Mouse (Mus musculus) stomach, postnatal 0 days (tissue): Measurements from ENCODE around the gene Btaf1. TPM values are rescaled to one million over a fixed set of nuclear protein-coding genes. Genes with fewer than 3 reads are reported as not detected.

Experiments used
- ATAC-seq: fragments of 200-750 bp; cut with Nextera tagmentation; 2 replicates; pipeline ENCODE4 v1.8.0; 2017; ENCODE audit not compliant: low FRiP score, low TSS enrichment
- DNase-seq: peaks from one replicate; pipeline ENCODE4 v3.0.0-alpha.2; 2016; ENCODE audit warnings: low spot score
- H3K27ac ChIP-seq: fragments of 300-500 bp; sonication (generic); replicated peaks from 2 replicates; pipeline ENCODE4 v1.5.1; 2014; ENCODE audit warnings: mild to moderate bottlenecking, control low read depth
- H3K27me3 ChIP-seq: fragments of 300-500 bp; sonication (generic); 2 replicates; pipeline ENCODE4 v1.6.1; 2014; ENCODE audit warnings: low read length; ENCODE audit not compliant: control insufficient read depth, insufficient read depth
- H3K36me3 ChIP-seq: fragments of 300-500 bp; sonication (generic); 2 replicates; pipeline ENCODE4 v1.6.1; 2014; ENCODE audit warnings: low read length, mixed read lengths; ENCODE audit not compliant: control insufficient read depth, insufficient read depth
- H3K4me1 ChIP-seq: fragments of 300-500 bp; sonication (generic); replicated peaks from 2 replicates; pipeline ENCODE4 v1.6.1; 2014; ENCODE audit warnings: antibody characterized with exemption; ENCODE audit not compliant: control insufficient read depth, insufficient read depth
- H3K4me2 ChIP-seq: fragments of 300-500 bp; sonication (generic); replicated peaks from 2 replicates; pipeline ENCODE4 v1.6.1; 2014; ENCODE audit warnings: low read depth, mild to moderate bottlenecking, control low read depth, moderate library complexity
- H3K4me3 ChIP-seq: fragments of 300-500 bp; sonication (generic); 2 replicates; pipeline ENCODE4 v1.5.1; 2014; ENCODE audit warnings: low read depth, low read length, control low read depth
- H3K9ac ChIP-seq: fragments of 300-500 bp; sonication (generic); 2 replicates; pipeline ENCODE4 v1.6.1; 2014; ENCODE audit warnings: mild to moderate bottlenecking, low read length, control low read depth, mixed read lengths
- H3K9me3 ChIP-seq: fragments of 300-500 bp; sonication (generic); 2 replicates; pipeline ENCODE4 v1.6.1; 2016; ENCODE audit warnings: low read length; ENCODE audit not compliant: control insufficient read depth
- CTCF ChIP-seq: IDR thresholded peaks from 2 replicates; pipeline ENCODE4 v1.5.1; 2016; ENCODE audit warnings: antibody characterized with exemption, low read depth, mild to moderate bottlenecking, moderate library complexity
- EP300 ChIP-seq: optimal IDR thresholded peaks from 2 replicates; pipeline ENCODE3; 2016; ENCODE audit warnings: antibody characterized with exemption
- WGBS: fragments of 180-500 bp; shearing (Covaris S2); extraction: QIAGEN DNeasy Blood & Tissue Kit; methylation state at CpG from one replicate; pipeline ENCODE4 v1.1.7; 2014; 5-methylcytosine and 5-hydroxymethylcytosine counted together
- polyA plus RNA-seq: library from polyadenylated mRNA; unstranded; fragments of >200 nt; fragmentation: Nextera tagmentation; extraction: Ambion mirVana; gene quantifications from 2 replicates; pipeline ENCODE4 v1.2.1, GENCODE M21; 2015

Gene Btaf1
- polyA plus RNA-seq, 1 experiment from 2014 or later: 2.8 TPM

DNA sequence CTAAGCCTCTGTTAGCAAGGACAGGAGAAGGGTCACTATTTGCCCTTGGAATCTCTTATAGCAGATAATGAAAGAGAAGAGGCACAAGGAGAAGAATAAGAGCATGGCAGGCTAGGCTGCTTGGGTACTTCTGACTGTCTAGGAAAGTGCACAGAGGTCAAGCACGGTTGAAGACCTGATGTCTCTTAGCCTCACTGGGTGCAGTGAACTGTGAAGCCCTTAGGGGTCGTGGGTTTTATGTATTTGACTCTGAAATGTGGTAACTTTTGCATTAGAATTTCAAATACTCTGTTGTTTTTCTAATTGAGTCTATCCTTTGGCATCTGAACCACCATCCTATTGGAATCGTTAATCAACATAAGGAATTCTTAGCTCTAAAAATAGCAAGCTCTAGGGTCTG, 38.2 kb upstream of the Btaf1 start:
- Histone ChIP-seq H3K27ac (no peak overlapping the region), H3K4me2 (no peak overlapping the region), H3K36me3 (peaks cover 29% of the 10 kb centered on the region), H3K9ac (no peak overlapping the region), H3K4me1 (no peaks in the 10 kb centered on the region), H3K27me3 (no peaks in the 10 kb centered on the region), H3K9me3 (no peaks in the 10 kb centered on the region), H3K4me3 (no peak overlapping the region)
- TF ChIP-seq CTCF (no peak), EP300 (no peak)
- WGBS: 87% methylated on average over 3 of the region's 3 CpGs
- DNase-seq (no peak), ATAC-seq (no peak)

DNA sequence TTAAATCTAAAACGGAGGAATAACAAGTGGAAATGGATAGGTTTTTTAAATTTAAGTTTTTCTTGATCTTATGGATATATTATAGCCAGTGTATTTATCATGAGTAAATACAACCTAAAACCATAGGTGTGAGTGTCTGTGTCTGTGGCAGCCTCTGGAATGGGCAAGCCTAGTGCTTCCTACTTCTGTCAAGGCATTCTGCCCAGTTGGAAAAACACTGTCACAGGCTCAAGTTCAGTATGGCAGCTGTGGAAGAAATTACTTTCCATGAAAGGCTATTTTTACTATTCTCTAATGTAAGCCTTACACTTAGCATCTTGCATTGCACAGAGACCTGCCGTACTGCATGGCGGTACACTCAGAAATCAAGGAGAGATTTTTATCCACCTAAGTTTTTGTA, 34.1 kb upstream of the Btaf1 start:
- H3K27me3 ChIP-seq: no peaks in the 10 kb centered on the region
- no peaks in the 10 kb centered on the region for H3K4me1 ChIP-seq
- H3K36me3 ChIP-seq: peaks cover 16% of the 10 kb centered on the region
- ATAC-seq: no peak
- 93% methylated on average over 3 of the region's 3 CpGs for WGBS
- DNase-seq: no peak
- H3K9me3 ChIP-seq: no peaks in the 10 kb centered on the region
- H3K9ac ChIP-seq: no peak overlapping the region
- no peak for TF ChIP-seq CTCF
- no peak for TF ChIP-seq EP300
- no peak overlapping the region for H3K4me2 ChIP-seq
- H3K4me3 ChIP-seq: no peak overlapping the region
- H3K27ac ChIP-seq: no peak overlapping the region

DNA sequence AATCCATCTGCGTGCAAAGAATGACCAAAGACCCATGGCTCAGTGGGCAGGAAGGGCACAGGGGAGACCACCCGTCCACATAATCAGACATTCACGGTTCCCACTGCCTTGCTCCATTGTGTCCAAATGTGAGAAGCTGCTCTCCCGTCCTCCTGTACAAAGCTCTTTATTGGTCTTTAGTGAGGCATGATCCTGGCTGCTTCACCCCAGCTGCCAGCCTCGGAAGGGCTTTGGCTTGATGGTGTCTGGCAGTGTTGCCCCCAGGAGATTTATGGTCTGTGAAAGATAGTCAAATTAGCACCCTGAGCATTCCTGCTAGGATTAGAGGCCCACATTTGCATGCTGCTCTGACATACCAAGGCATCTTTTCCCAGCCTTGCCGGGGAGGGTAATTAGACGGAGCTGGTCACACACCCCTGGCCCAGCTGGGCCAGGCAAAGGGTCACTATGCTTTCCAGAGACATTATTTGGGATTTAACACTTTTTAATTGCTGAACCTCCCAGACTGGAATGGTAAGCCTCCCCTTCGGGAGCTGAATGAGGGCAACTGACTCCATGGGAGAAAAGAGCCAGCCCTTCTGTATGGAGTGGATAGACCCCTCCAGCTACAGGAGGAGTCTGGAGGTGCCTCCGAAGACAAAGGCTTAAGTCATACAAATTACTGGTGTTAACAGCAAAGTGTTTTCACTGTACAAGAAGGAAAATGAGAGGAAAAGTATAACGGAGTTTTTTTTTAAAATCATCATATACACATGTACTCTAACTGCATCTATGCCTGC, 28.9 kb upstream of the Btaf1 start:
- DNase-seq (no peak), ATAC-seq (no peak)
- Histone ChIP-seq H3K4me3 (no peak overlapping the region), H3K4me1 (no peaks in the 10 kb centered on the region), H3K27ac (no peak overlapping the region), H3K36me3 (peaks cover 5% of the 10 kb centered on the region), H3K9me3 (no peaks in the 10 kb centered on the region), H3K9ac (no peak overlapping the region), H3K4me2 (no peak overlapping the region), H3K27me3 (no peaks in the 10 kb centered on the region)
- 30% methylated on average over 10 of the region's 10 CpGs for WGBS
- TF ChIP-seq EP300: no peak
- TF ChIP-seq CTCF: no peak

DNA sequence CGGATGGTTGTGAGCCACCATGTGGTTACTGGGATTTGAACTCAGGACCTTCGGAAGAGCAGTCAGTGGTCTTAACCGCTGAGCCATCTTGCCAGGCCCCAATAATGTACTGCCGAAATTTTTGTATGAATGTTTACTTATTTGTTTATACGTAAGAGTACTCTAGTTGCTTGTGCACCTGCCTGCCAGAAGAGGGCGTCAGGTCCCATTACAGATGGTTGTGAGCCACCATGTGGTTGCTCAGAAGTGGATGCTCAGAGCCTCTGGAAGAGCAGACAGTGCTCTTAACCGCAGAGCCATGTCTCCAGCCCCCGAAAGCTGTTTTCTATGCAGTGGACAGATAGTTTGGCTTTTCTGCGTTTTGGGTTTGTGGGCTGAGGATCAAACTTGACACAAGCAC, 28.1 kb upstream of the Btaf1 start:
- H3K4me2 ChIP-seq: no peak overlapping the region
- no peak overlapping the region for H3K9ac ChIP-seq
- H3K27ac ChIP-seq: no peak overlapping the region
- H3K4me3 ChIP-seq: no peak overlapping the region
- no peaks in the 10 kb centered on the region for H3K27me3 ChIP-seq
- DNase-seq: peak; percentile 36
- WGBS: 51% methylated on average over 9 of the region's 9 CpGs
- H3K4me1 ChIP-seq: no peaks in the 10 kb centered on the region
- no peaks in the 10 kb centered on the region for H3K9me3 ChIP-seq
- no peak for ATAC-seq
- TF ChIP-seq CTCF (peak; percentile 75), EP300 (no peak)
- H3K36me3 ChIP-seq: peaks cover 5% of the 10 kb centered on the region

DNA sequence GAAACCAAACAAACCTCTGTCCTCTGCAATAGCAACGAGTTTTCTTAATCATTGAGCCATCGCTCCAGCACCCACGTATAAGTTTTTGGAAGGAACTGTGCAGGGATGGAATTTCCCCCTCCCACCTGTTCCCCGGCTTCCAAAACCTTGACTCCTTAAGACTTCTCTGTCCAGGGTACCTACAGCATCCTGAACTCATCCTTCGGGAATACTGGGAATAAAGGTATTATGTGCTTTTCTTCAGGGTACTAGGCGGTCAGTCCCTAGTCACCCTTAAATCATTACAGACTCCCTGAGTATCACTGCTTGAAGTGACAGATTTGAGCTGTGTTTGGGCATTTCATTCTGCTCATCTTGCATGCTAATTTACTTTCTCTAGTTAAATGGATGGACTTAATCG, 22.5 kb upstream of the Btaf1 start:
- Histone ChIP-seq H3K9me3 (no peaks in the 10 kb centered on the region), H3K9ac (no peak overlapping the region), H3K27ac (no peak overlapping the region), H3K4me2 (peak overlapping the region; percentile 91; the same call in 1 of the 2 replicates), H3K36me3 (no peaks in the 10 kb centered on the region), H3K27me3 (no peaks in the 10 kb centered on the region), H3K4me3 (no peak overlapping the region), H3K4me1 (no peaks in the 10 kb centered on the region)
- no peak for ATAC-seq
- TF ChIP-seq EP300 (no peak), CTCF (no peak)
- no peak for DNase-seq
- 38% methylated on average over 7 of the region's 7 CpGs for WGBS

DNA sequence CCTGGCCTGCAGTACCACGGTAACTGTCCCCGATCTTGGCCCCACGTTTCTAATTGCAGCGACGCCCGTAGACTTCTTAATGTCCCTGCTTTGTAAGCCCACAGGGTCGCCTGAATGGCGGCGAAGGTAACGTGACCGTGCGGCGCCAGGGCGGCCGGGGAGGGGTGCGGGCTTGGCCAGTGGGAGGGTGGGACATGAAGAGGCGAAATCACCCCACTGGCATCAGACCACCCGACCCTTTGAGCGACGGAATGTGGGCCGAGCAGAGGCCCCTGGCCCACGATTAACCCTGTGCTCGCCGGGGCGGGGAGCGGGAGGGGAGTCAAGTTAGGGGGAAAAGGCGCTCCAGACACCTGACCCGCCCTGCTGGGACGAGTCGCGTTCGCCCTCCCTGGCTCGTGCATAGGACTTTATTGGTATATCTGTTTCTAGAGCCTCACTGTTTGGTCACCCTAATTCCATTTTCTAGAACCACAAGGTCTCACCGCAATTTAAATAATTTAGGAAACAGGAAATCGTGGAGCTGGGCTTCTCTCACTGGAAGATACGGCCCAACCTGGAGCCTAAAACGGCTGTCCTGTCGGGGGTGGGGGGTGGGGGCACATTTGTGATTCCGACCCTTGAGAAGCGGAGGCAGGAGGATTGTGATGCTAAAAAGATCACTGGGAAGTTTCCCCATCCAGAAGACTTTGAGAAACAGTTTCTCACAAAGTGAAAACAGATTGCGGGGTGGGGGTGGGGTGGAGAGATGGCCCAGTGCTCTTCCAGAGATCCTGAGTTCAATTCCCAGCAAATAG, 21.5 kb upstream of the Btaf1 start:
- whole genome bisulfite sequencing: 2% methylated on average over 41 of the region's 41 CpGs
- DNase-seq (peak; percentile 53), ATAC-seq (peak; percentile 60; the same call in 1 of the 2 replicates)
- Histone ChIP-seq H3K9ac (peak overlapping the region; percentile 68), H3K4me3 (peak overlapping the region; percentile 58), H3K4me1 (no peaks in the 10 kb centered on the region), H3K4me2 (peak overlapping the region; percentile 91), H3K9me3 (no peaks in the 10 kb centered on the region), H3K27ac (no peak overlapping the region), H3K36me3 (no peaks in the 10 kb centered on the region), H3K27me3 (no peaks in the 10 kb centered on the region)
- TF ChIP-seq EP300: no peak
- no peak for TF ChIP-seq CTCF
